Mouse (Mus musculus) limb, embryonic 12.5 days (tissue): Measurements from ENCODE around the gene Eci1. TPM values are rescaled to one million over a fixed set of nuclear protein-coding genes. Genes with fewer than 3 reads are reported as not detected.
A peak's percentile ranks its signal among the peaks of the same experiment; 100 is the strongest.
"Not testable (repeated sequence)": the region's sequence is repeated elsewhere in the genome, so short reads cannot be mapped to it uniquely, and the experiment has no call there.

Experiments
- ATAC-seq: fragments of 200-750 bp; cut with Nextera tagmentation; 2 replicates; pipeline ENCODE4 v1.8.0; 2017; ENCODE audit warnings: low read depth, moderate TSS enrichment; ENCODE audit not compliant: insufficient number of reproducible peaks, insufficient read depth, low FRiP score, low TSS enrichment
- H3K27ac ChIP-seq: fragments of 300-500 bp; sonication (generic); 2 replicates; pipeline ENCODE4 v1.5.1; 2016; ENCODE audit warnings: mild to moderate bottlenecking, moderate library complexity
- H3K27me3 ChIP-seq: fragments of 300-500 bp; sonication (generic); 2 replicates; pipeline ENCODE4 v1.6.1; 2016; ENCODE audit warnings: mild to moderate bottlenecking, moderate library complexity
- H3K36me3 ChIP-seq: fragments of 300-500 bp; sonication (generic); 2 replicates; pipeline ENCODE4 v1.6.1; 2016; ENCODE audit warnings: mild to moderate bottlenecking, moderate library complexity
- H3K4me1 ChIP-seq: fragments of 300-500 bp; sonication (generic); replicated peaks from 2 replicates; pipeline ENCODE4 v1.6.1; 2016
- H3K4me2 ChIP-seq: fragments of 300-500 bp; sonication (generic); 2 replicates; pipeline ENCODE4 v1.6.1; 2016; ENCODE audit warnings: mild to moderate bottlenecking, moderate library complexity
- H3K4me3 ChIP-seq: fragments of 300-500 bp; sonication (generic); replicated peaks from 2 replicates; pipeline ENCODE4 v1.5.1; 2016; ENCODE audit warnings: mild to moderate bottlenecking
- H3K9ac ChIP-seq: fragments of 300-500 bp; sonication (generic); replicated peaks from 2 replicates; pipeline ENCODE4 v1.6.1; 2016; ENCODE audit warnings: mild to moderate bottlenecking, moderate library complexity
- H3K9me3 ChIP-seq: fragments of 300-500 bp; sonication (generic); 2 replicates; pipeline ENCODE4 v1.6.1; 2016; ENCODE audit warnings: mild to moderate bottlenecking, moderate library complexity
- WGBS: fragments of 180-500 bp; shearing (Covaris S2); methylation state at CpG from one replicate; pipeline ENCODE4 v1.1.7; 2016; 5-methylcytosine and 5-hydroxymethylcytosine counted together
- polyA plus RNA-seq: library from polyadenylated mRNA; unstranded; fragments of >200 nt; fragmentation: Nextera tagmentation; extraction: Ambion mirVana; gene quantifications from 2 replicates; pipeline ENCODE4 v1.2.1, GENCODE M21; 2016

Gene Eci1
- polyA plus RNA-seq, 1 experiment from 2014 or later, result 102 TPM

DNA sequence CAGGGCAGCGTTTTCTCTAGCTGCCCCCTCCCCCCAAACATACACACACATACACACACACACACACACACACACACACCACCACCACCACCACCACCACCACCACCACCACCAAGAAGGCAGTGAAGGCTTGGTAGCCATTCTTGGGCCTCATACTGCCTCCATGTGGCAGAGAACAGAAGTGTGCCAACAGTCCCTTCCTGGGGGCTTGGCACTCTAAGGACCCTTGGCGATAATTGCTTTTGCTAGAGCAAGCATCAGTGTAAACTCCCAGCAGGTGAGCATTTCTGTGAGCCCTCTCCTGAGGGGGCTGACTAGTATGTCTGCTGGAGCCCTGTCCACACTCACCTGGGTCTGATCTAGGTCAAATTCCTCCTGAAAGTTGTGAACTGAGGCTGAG, 14.7 kb downstream of the Eci1 start:
- Histone ChIP-seq H3K36me3 (peaks cover 97% of the 10 kb centered on the region), H3K9me3 (no peaks in the 10 kb centered on the region), H3K27ac (no peak overlapping the region), H3K9ac (no peak overlapping the region), H3K27me3 (no peaks in the 10 kb centered on the region), H3K4me3 (no peak overlapping the region), H3K4me1 (no peaks in the 10 kb centered on the region), H3K4me2 (no peak overlapping the region)
- WGBS, result 54% methylated on average over 2 of the region's 2 CpGs
- no peak for ATAC-seq

DNA sequence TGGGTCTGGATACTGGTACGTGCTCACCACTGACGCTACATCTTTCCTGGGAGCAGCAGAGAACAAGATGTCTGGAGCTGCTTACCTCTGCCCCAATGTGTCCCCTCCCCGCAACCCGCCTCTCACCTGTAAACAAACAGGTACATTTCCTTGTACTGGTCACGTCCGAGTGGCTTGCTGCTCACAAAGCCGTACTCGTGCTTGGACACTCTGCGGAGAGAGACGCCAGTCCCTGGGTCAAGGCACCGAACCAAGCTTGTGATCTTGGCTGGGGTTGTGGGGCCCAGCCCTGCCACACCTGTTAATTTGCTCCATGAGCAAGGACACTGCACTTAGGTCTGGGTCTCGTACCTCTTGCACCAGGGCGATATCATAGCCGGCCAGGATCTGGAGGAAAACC, 15.7 kb downstream of the Eci1 start:
- Histone ChIP-seq H3K4me2 (no peak overlapping the region), H3K36me3 (peaks cover 97% of the 10 kb centered on the region), H3K9me3 (no peaks in the 10 kb centered on the region), H3K27me3 (no peaks in the 10 kb centered on the region), H3K4me1 (no peaks in the 10 kb centered on the region), H3K4me3 (no peak overlapping the region), H3K27ac (no peak overlapping the region), H3K9ac (no peak overlapping the region)
- ATAC-seq, result no peak
- 89% methylated on average over 14 of the region's 14 CpGs for WGBS

DNA sequence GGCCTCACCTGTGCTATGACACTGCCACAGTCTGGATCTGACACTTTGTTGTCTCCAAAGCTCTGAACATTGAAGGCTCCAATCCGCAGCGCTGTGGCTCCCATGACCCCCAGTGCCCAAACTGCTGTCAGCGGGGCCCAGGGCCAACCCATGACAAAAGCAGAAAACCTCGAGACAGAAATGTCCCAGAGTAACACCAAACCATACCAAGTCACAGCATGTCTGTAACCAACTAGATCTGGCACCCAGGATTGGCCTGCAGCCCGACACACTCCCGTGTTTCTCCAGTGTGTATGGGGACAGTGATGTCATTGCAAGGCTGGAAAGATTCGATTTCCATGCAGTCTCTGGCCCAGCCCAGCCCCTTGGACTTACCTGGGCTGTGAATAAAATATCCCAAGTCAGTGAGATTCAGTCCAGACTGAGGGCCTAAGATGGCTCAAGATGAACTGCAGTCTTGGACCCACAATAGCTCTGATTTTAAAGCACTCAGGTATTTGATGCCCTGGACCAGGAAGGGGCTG, 16.3 kb downstream of the Eci1 start, which contains the start of gene Dnase1l2:
Dnase1l2 (minus strand) TSS at position 474 of the 524 bp plus-strand sequence.
- peaks cover 97% of the 10 kb centered on the region for H3K36me3 ChIP-seq
- ATAC-seq, result no peak
- no peak within 1 kb of the TSS for H3K4me3 ChIP-seq
- no peak within 1 kb of the TSS for H3K27ac ChIP-seq
- H3K4me2 ChIP-seq, result no peak within 1 kb of the TSS
- no peaks in the 10 kb centered on the region for H3K9me3 ChIP-seq
- no peak within 1 kb of the TSS; the same call in 1 of the 2 replicates for H3K9ac ChIP-seq
- H3K27me3 ChIP-seq, result no peaks in the 10 kb centered on the region
- 78% methylated on average over 7 of the region's 7 CpGs for WGBS
- H3K4me1 ChIP-seq, result no peaks in the 10 kb centered on the region

DNA sequence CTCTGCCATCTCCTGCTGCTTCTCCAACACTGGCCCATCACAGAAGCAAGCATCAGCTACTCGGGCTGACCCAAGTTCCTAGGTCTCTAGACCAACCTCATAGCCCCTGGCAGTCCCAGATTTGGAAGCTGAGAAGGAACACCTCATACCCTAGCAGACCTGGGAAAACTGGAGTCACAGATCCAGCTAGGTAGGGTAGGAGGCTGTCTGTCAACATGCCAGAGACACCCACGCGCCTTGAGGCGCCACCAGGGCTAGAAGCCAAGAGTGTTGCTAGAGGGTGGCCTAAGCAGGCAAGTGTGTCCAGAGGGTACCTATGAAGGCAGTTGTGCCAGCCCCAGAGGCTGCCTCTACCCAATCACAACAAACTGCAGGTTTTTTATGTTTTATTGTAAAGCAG, 17.0 kb downstream of the Eci1 start:
- peaks cover 97% of the 10 kb centered on the region for H3K36me3 ChIP-seq
- H3K9me3 ChIP-seq, result no peaks in the 10 kb centered on the region
- no peak overlapping the region for H3K4me2 ChIP-seq
- no peaks in the 10 kb centered on the region for H3K4me1 ChIP-seq
- no peak overlapping the region for H3K9ac ChIP-seq
- no peaks in the 10 kb centered on the region for H3K27me3 ChIP-seq
- no peak for ATAC-seq
- no peak overlapping the region for H3K4me3 ChIP-seq
- 94% methylated on average over 4 of the region's 4 CpGs for WGBS
- H3K27ac ChIP-seq, result no peak overlapping the region

DNA sequence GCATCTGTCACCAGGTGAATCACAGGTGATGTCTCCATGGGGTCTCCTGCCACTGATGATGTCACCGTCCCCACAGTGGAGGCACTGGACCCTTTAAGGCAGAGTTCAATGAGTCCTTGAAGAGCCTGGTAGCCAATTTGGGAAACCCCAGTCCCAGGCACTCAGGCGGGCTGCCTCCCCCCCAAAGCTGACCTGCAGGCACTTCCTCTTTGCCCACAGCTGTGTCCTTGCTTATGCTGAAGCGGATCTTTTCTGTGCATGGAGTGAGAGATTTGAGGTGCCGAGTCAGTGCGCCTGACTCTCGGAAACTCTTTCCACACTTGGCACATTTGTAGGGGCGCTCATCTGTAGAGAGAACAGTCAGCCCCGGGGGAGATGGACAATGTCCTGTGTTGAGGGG, 20.1 kb downstream of the Eci1 start:
- H3K4me2 ChIP-seq, result no peak overlapping the region
- H3K9me3 ChIP-seq, result no peaks in the 10 kb centered on the region
- H3K4me3 ChIP-seq, result no peak overlapping the region
- peaks cover 97% of the 10 kb centered on the region for H3K36me3 ChIP-seq
- no peak overlapping the region for H3K9ac ChIP-seq
- H3K4me1 ChIP-seq, result no peaks in the 10 kb centered on the region
- no peak for ATAC-seq
- H3K27ac ChIP-seq, result no peak overlapping the region
- H3K27me3 ChIP-seq, result no peaks in the 10 kb centered on the region
- 97% methylated on average over 8 of the region's 8 CpGs for WGBS

DNA sequence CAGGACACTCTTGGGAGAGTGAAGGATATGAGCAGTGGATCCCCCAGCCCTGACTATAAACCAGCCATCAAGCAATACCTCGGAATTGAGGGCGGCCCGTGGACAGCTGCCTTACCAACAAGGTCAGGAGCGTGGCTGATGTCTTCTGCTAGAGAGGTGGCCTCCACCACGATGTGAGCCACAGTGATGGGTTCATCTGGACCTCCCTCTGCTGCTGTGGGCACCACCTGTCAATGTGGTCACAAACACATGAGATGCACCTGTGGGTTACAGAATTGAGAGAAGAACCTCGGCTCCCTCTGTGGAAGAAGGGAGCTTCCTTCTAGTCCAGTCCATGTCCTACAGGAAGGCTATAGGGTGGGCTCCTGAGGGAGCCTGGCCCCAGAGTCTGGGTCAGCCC, 23.1 kb downstream of the Eci1 start:
- Histone ChIP-seq H3K36me3 (peaks cover 74% of the 10 kb centered on the region), H3K9ac (no peak overlapping the region), H3K4me3 (no peak overlapping the region), H3K4me1 (peaks cover 6% of the 10 kb centered on the region), H3K27ac (no peak overlapping the region), H3K4me2 (no peak overlapping the region), H3K9me3 (no peaks in the 10 kb centered on the region), H3K27me3 (no peaks in the 10 kb centered on the region)
- WGBS, result 88% methylated on average over 6 of the region's 6 CpGs
- no peak for ATAC-seq

DNA sequence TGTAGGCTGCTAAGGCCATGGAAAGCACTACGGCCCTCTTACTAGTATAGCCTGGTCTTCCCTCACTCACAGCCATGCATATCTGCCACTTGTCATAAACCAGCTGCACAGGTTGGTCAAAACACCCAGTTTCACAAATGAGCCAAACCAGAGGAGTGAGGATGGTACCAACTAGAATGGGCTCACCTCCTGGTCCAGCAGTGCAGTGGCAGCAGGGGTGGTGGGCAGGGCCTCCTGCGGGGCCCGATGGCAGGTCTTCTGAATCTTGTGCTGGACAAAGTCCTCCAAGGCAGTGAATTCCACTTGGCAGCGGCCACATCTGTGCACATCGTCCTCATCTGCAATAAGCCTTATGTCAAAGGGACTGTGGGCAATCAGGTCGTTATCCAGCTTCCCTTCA, 24.8 kb downstream of the Eci1 start:
- Histone ChIP-seq H3K4me2 (no peak overlapping the region), H3K36me3 (peaks cover 57% of the 10 kb centered on the region), H3K27me3 (no peaks in the 10 kb centered on the region)

DNA sequence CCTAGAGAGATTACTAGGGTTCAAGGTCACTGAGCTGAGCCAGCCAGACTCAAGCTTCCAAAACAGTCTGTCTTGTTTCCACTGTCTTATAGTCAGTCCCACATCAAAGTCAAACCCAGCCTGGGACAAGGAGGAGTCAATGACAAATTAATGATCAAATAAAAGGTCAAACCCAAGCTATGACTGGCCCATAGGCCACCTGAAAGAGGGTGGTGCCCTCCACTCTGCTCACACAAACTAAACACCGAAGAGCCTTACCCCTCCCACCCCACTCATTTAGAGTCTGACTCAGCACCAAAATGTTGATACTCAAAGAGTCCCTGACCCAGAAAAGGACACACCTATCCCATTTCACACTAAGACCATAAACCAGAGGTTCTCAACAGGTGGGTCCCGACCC, 26.9 kb downstream of the Eci1 start:
- ATAC-seq, result no peak
- H3K27me3 ChIP-seq, result no peaks in the 10 kb centered on the region
- 86% methylated on average over 2 of the region's 2 CpGs for WGBS
- no peaks in the 10 kb centered on the region for H3K9me3 ChIP-seq
- H3K4me3 ChIP-seq, result no peak overlapping the region
- H3K36me3 ChIP-seq, result peaks cover 36% of the 10 kb centered on the region
- H3K9ac ChIP-seq, result no peak overlapping the region
- H3K4me2 ChIP-seq, result peak overlapping the region; percentile 70; the same call in 1 of the 2 replicates
- peaks cover 6% of the 10 kb centered on the region for H3K4me1 ChIP-seq
- no peak overlapping the region for H3K27ac ChIP-seq

More for the DNA sequence above, 24.8 kb downstream of the Eci1 start:
- Histone ChIP-seq H3K9ac (no peak overlapping the region), H3K4me1 (peaks cover 6% of the 10 kb centered on the region), H3K27ac (no peak overlapping the region), H3K9me3 (no peaks in the 10 kb centered on the region), H3K4me3 (no peak overlapping the region)
- WGBS, result 95% methylated on average over 6 of the region's 6 CpGs
- ATAC-seq, result no peak

DNA sequence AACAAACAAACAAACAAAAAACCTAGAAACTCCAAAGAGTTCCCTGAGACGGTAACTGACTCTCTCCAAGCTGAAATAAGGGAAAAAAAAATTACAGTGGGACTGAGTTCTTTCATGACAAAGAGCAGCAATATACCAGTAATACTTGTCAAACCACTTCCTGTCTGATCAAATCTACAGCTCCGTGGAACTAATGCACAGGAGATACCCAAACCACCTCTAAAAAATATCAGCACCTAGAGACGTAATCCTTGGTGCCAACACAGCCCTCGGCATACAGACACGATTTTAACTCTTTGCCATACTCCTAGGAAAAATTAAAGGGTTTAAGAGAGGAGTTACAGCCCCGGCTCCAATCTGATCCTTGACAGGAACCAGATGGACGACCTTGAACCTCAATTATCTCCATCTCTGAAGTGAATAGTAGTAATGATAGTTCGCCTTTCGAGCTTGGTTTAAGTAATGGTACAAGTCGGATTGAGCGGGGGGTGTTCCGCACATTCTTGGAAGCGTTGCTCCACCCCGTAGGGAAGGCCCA, 27.8 kb downstream of the Eci1 start:
- Histone ChIP-seq H3K27me3 (no peaks in the 10 kb centered on the region), H3K4me3 (peak overlapping the region; percentile 83), H3K9ac (peak overlapping the region; percentile 83), H3K9me3 (no peaks in the 10 kb centered on the region), H3K4me2 (peak overlapping the region; percentile 70), H3K27ac (peak overlapping the region; percentile 96), H3K36me3 (peaks cover 26% of the 10 kb centered on the region), H3K4me1 (peaks cover 6% of the 10 kb centered on the region)
- 6% methylated on average over 14 of the region's 14 CpGs for WGBS
- ATAC-seq, result no peak

DNA sequence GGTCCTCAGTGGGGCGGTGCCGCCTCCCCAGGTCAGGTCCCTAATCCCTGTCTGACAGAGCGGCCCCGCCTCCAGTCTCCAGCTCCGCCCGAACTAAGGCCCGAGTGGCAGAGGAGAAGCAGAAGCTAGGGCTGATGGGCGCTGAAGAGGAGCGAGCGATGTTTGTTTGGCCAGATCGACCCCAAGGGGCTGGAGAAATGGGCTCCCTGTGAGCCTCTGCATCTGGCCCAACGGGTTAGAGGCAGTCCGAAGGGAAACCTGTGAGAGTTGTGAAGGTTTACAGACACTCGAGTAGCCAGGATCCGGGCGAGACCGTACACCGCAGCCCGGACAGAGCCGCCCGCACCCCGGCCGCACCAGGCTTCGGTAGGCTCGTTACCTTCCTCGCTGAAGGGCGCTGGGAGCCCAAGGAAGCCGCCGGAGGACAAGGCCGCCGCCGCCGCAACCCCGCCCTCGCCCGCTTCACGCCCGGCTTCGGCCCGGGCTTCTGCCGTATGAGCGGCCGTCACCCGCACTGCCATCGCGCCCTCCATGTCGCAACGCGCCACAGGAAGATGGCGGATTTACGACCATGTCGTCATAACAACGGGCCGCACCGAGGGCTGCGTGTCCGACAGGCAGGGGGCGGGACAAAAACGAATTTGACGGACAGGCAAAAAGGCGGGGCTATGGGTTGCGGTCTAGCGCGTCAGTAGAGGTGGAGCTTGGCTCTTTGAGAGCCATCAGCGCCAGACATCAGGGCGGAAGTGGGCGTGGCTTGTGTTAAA, 28.5 kb downstream of the Eci1 start:
- peak overlapping the region; percentile 83 for H3K4me3 ChIP-seq
- peak; percentile 87 for ATAC-seq
- H3K4me2 ChIP-seq, result peak overlapping the region; percentile 70
- WGBS, result under 1% methylated on average over 67 of the region's 67 CpGs
- H3K9ac ChIP-seq, result peak overlapping the region; percentile 83
- peaks cover 6% of the 10 kb centered on the region for H3K4me1 ChIP-seq
- H3K27ac ChIP-seq, result peak overlapping the region; percentile 96
- H3K9me3 ChIP-seq, result no peaks in the 10 kb centered on the region
- H3K27me3 ChIP-seq, result no peaks in the 10 kb centered on the region
- H3K36me3 ChIP-seq, result peaks cover 20% of the 10 kb centered on the region

DNA sequence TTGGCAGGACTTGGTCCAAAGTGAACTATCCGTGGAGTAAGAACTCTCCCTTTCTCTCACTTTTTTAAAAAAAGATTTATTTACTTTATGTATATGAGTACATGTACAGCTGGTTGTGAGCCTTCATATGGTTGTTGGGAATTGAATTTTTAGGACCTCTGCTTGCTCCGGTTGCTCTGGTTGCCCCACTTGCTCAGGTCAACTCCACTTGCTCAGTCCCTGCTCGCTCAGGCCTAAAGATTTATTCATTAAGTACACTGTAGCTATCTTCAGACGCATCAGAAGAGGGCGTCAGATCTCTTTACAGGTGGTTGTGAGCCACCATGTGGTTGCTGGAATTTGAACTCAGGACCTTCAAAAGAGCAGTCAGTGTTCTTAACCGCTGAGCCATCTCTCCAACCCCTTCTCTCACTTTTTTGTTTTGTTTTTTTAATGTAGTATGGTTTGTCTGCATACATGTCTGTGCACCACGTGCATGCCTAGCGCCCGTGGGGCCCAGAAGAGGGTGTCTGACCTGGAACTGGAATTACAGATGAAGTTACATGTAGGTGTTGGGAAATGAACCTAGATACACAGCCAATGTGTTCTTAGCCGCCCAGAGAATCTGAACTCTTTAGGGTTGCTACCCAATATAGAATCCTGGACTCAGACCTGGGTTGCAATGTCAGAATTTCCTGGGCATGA, 29.2 kb downstream of the Eci1 start:
- Histone ChIP-seq H3K4me2 (peak overlapping the region; percentile 70), H3K4me3 (peak overlapping the region; percentile 83; the same call in 1 of the 2 replicates), H3K27ac (peak overlapping the region; percentile 42; the same call in 1 of the 2 replicates), H3K36me3 (peaks cover 13% of the 10 kb centered on the region)
- 0 out of 2 replicates have a peak, but pooled peaks have one; percentile 3 for ATAC-seq
- H3K9ac ChIP-seq, H3K4me1 ChIP-seq, H3K9me3 ChIP-seq, H3K27me3 ChIP-seq: not testable (repeated sequence)
- 53% methylated on average over 10 of the region's 10 CpGs for WGBS
